Mouse (Mus musculus): ENCODE measurements at regions not wholly inside any gene's neighbourhood (a gene's known extent, or its start where the extent isn't known, plus 50 kb on each side); places are given as distances from the start of the nearest gene placed in this dataset.

- ATAC-seq (ENCODE audit: extremely low read depth, insufficient number of reproducible peaks, low FRiP score, poor library complexity, severe bottlenecking), result no peak
These were observed 3638.1 kb upstream of the Gm7489 start for GRCm38 (mm10) chr15:50246418-50247186.

- ATAC-seq (ENCODE audit: extremely low read depth, insufficient number of reproducible peaks, low FRiP score, poor library complexity, severe bottlenecking), result no peak
These were observed 3624.6 kb upstream of the Gm7489 start for GRCm38 (mm10) chr15:50260057-50260456.

GRCm38 (mm10) chr15:50261245-50261872 is 3623.3 kb upstream of the Gm7489 start:
- peak; percentile 85 for ATAC-seq (ENCODE audit: extremely low read depth, insufficient number of reproducible peaks, low FRiP score, poor library complexity, severe bottlenecking)

- no peak for ATAC-seq (ENCODE audit: extremely low read depth, insufficient number of reproducible peaks, low FRiP score, poor library complexity, severe bottlenecking)
These were observed 3617.2 kb upstream of the Gm7489 start for GRCm38 (mm10) chr15:50267542-50267941.

- no peak for ATAC-seq (ENCODE audit: extremely low read depth, insufficient number of reproducible peaks, low FRiP score, poor library complexity, severe bottlenecking)
These were observed 3613.1 kb upstream of the Gm7489 start for GRCm38 (mm10) chr15:50271646-50272045.

- ATAC-seq (ENCODE audit: extremely low read depth, insufficient number of reproducible peaks, low FRiP score, poor library complexity, severe bottlenecking), result no peak
These were observed 3602.1 kb upstream of the Gm7489 start for GRCm38 (mm10) chr15:50282576-50282975.

- ATAC-seq (ENCODE audit: extremely low read depth, insufficient number of reproducible peaks, low FRiP score, poor library complexity, severe bottlenecking), result no peak
These were observed 3601.2 kb upstream of the Gm7489 start for GRCm38 (mm10) chr15:50283491-50283890.

- ATAC-seq (ENCODE audit: extremely low read depth, insufficient number of reproducible peaks, low FRiP score, poor library complexity, severe bottlenecking), result no peak
These were observed 3582.9 kb upstream of the Gm7489 start for GRCm38 (mm10) chr15:50301831-50302230.

- no peak for ATAC-seq (ENCODE audit: extremely low read depth, insufficient number of reproducible peaks, low FRiP score, poor library complexity, severe bottlenecking)
These were observed 3580.6 kb upstream of the Gm7489 start for GRCm38 (mm10) chr15:50304085-50304484.

- no peak for ATAC-seq (ENCODE audit: extremely low read depth, insufficient number of reproducible peaks, low FRiP score, poor library complexity, severe bottlenecking)
These were observed 3563.9 kb upstream of the Gm7489 start for GRCm38 (mm10) chr15:50320796-50321195.

- ATAC-seq (ENCODE audit: extremely low read depth, insufficient number of reproducible peaks, low FRiP score, poor library complexity, severe bottlenecking), result no peak
These were observed 3539.2 kb upstream of the Gm7489 start for GRCm38 (mm10) chr15:50345536-50345935.

- ATAC-seq (ENCODE audit: extremely low read depth, insufficient number of reproducible peaks, low FRiP score, poor library complexity, severe bottlenecking), result no peak
These were observed 3537.8 kb upstream of the Gm7489 start for GRCm38 (mm10) chr15:50346953-50347352.

- ATAC-seq (ENCODE audit: extremely low read depth, insufficient number of reproducible peaks, low FRiP score, poor library complexity, severe bottlenecking), result no peak
These were observed 3524.4 kb upstream of the Gm7489 start for GRCm38 (mm10) chr15:50360033-50360988.

- ATAC-seq (ENCODE audit: extremely low read depth, insufficient number of reproducible peaks, low FRiP score, poor library complexity, severe bottlenecking), result peak; percentile 51; the same call in 1 of the 2 replicates
These were observed 3523.4 kb upstream of the Gm7489 start for GRCm38 (mm10) chr15:50361334-50361733.

GRCm38 (mm10) chr15:50361751-50362507 is 3522.8 kb upstream of the Gm7489 start:
- ATAC-seq (ENCODE audit: extremely low read depth, insufficient number of reproducible peaks, low FRiP score, poor library complexity, severe bottlenecking), result peak; percentile 44; the same call in 1 of the 2 replicates

- 0 out of 2 replicates have a peak, but pooled peaks have one; percentile 31 for ATAC-seq (ENCODE audit: extremely low read depth, insufficient number of reproducible peaks, low FRiP score, poor library complexity, severe bottlenecking)
These were observed 3484.5 kb upstream of the Gm7489 start for GRCm38 (mm10) chr15:50400006-50400781.

- ATAC-seq (ENCODE audit: extremely low read depth, insufficient number of reproducible peaks, low FRiP score, poor library complexity, severe bottlenecking), result no peak
These were observed 3483.3 kb upstream of the Gm7489 start for GRCm38 (mm10) chr15:50401386-50401785.

- ATAC-seq (ENCODE audit: extremely low read depth, insufficient number of reproducible peaks, low FRiP score, poor library complexity, severe bottlenecking), result peak; percentile 61; the same call in 1 of the 2 replicates
These were observed 3482.2 kb upstream of the Gm7489 start for GRCm38 (mm10) chr15:50402551-50402950.
